Mouse (Mus musculus): ENCODE data around the gene Gm39566.

Gene Gm39566

DNA sequence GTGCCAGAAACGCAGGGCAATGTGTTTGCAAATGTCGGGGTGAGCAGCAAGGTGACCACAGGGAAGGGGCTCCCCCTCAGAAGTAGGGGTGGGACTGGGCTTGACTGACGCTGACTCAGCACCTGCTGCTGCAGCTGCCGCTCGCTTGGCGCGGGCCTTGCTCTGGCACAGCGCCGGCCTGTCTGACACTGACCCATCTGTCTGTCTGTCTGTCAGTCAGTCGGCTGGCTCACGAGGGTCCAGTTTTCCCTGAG lies 15.0 kb downstream of the Gm39566 start:
- in situ Hi-C loops (cut with MboI, MseI), result loop anchor here in 1 of 2 experiments (5.0 kb wide), 1 partner anchor 77 kb away; the partner anchor contains the start of gene Tmem95

DNA sequence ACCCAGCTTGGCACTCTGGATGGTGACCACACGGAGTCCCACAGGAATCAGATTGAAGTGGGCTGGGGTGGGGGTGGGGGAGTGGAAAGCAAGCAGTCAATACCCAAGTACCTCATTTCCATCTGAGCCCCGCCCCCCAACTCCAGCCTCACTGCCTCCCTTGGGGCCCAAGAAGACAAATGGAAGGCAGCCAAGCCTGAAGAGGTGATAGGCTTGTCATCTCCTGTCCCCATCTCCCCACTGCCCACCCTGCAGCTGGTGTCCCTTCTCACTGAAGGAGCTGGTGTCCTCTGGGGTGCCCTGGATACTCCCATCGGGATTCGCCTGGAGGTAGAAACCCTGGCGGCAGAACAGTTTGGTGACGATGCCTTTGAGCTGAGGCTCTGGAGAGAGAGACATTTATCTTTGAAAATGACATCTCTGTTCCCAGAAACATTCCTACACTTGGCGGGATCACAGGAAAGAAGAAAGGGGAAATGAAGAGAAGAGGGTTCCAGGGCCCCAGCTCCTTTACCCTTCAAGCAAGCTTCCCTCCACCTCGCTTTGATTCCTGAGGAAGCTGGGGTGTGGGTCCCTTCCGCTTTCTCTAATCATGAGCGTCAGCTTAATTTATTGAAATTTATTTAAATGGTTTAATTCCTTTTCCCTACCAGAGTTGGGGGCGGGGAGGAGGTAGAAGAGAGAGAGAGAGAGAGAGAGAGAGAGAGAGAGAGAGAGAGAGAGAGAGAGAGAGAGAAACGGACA lies 15.5 kb downstream of the Gm39566 start:
- in situ Hi-C loops (cut with MboI, MseI), result loop anchor here in 1 of 2 experiments (5.0 kb wide), 1 partner anchor 78 kb away; the partner anchor contains the start of gene Tmem95

DNA sequence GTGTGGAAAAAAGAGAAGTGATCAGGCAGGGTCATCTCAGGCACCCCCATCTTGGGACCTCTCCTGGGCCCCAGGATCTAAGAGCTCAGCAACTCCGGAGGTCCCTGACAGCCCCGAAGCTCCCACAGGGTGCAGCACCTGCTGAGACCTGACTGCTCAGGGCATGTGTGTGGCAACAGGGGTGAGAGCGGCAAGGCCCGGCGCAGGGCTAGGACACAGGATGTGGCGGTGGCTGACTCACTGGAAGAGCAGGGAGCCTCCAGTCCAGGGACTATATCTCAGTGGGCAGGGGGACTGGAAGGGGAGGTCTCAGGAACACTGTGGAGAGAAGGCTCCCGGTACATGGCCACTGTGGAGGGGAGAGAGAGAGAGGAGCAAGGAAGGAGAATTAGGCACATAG lies 17.2 kb downstream of the Gm39566 start:
- in situ Hi-C loops (cut with MboI, MseI), result no loop called here

DNA sequence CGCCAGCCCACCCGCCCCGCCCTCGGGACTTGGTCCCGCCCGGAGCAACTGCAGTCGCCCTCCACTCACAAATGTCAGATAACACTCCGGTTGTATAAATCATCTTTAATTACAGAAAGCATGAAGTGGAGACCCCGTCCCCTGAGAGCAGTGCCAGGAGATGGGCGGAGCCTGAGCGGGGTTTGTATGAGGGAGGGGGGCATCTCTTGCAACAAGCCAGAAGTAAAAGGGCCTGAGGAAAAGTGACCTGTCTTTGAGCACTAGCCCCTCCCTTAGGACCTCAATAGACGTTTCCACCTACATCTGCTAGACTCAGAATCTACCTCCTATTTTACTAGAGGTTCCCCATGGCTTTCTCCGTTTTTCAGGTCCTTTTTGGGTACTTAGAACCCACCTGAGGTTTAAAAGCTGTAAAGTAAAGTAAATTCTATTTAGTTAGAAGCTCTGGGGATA lies 19.1 kb downstream of the Gm39566 start:
- in situ Hi-C loops (cut with MboI, MseI), result no loop called here

DNA sequence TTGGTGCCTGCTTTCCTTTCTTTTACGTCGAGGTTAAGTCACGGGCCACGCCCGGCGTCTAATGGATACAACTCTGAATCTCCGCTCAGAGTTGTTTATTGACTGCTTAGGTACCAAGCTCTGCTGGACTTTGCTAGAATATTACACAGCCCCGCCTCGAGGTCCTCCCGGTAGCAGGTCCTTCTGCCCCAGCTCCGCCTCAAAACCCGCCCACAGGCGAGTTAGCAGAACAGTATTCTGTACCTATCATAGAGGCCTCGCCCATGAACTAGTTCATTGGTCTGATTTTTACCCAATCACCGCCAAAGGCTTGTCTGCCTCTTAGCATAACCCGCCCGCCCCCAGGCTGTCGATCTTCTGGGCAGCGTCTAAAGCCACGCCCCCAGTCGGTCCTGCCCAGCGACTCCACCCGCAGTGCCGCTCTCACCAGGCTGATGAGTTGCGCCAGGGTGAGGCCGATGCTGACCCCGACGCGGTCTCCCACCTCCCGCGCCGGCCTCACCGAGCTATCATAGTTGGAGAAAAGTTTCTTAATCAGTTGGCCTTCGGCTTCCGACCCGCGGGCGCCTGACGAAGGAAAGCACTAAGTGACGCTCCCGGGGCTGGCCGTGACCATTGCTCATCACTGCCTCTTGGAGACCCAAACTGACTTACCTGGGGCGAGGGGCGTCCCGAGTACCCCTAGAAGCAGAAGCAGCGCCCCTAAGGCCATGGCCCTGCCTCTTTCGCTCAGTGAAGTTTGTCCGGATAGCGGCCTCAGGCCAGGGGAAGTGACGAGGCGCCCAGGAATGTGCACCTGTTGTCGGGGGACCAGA lies 19.7 kb downstream of the Gm39566 start, which contains the start of gene Chrnb1:
Gene Chrnb1 (minus strand): TSS at position 776 of the 815 bp plus-strand sequence.
- in situ Hi-C loops (cut with MboI, MseI), result no loop called here

DNA sequence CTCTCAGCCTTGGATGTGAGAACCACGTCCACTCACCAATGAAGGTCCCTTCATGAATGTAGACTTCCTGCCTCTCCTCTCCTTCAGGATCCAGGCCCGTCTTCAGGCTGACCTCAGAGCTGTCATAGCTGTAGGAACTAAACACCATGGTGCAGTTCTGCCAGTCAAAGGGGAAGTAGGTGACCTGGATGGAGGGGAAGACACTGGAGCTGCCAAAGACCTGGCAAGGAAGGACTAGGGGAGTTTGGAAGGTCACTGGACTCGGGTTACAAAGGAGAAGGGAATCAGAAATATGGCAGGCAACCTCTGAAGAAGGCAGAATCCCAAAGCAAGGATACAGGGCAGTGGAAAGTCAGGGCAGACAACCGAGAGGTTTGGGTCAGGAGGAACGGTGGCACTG lies 21.7 kb downstream of the Gm39566 start:
- in situ Hi-C loops (cut with MboI, MseI), result no loop called here

DNA sequence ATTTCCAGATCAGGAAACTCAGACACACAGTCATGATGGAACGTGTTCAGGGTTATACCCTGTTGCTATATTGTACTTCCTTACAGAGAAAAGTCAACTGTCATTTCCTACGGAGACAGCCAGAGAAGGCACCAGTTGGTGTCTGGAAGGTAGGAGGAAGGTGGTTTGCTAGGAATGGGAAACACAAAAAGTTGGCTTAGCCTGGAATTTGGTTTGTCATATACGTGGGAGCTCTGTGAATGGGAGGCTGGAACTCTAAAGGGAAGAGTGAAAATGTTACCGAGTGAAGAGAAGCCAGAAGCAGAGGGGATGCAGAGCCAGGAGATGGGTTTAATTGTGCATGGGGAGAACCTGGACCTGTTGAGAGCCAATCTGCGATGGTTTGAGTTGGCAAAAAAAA lies 23.7 kb downstream of the Gm39566 start:
- in situ Hi-C loops (cut with MboI, MseI), result no loop called here

DNA sequence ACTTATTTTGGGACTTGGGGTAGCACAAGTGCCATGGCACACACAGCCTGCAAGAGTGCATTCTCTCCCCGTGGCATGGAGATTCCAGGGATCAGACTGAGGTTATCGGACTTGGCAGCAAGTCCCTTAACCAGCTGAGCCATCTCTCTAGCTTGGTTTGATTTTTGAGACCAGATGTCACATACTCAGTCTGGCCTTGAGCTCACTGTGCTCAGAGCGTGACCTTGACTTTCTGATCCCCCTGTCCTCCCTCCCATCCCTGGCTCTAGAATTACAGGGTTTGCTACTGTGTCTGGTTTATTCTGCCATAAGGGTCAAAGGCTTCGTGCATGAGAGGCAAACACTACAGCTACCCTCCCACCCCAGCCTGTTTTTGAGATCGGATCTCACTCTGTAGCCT lies 25.7 kb downstream of the Gm39566 start:
- in situ Hi-C loops (cut with MboI, MseI), result no loop called here

DNA sequence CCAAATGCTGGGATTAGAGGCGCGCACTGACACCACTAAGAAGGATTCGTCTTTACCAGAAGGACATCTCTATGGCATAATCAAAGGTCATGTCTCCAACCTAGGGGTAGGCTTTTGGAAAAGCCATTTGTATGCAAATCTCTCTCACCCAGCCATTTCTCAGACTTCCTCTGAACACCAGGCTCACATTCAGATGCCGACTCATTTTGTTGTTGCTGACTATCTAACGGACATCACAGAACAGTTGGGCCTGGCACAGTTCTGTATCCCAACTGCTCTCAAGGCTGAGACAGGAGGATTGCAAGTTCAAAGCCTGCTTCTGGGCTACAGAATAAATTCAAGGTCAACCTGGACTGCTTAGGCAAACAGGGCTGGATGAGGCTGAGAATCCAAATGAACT lies 27.8 kb downstream of the Gm39566 start:
- in situ Hi-C loops (cut with MboI, MseI), result no loop called here

DNA sequence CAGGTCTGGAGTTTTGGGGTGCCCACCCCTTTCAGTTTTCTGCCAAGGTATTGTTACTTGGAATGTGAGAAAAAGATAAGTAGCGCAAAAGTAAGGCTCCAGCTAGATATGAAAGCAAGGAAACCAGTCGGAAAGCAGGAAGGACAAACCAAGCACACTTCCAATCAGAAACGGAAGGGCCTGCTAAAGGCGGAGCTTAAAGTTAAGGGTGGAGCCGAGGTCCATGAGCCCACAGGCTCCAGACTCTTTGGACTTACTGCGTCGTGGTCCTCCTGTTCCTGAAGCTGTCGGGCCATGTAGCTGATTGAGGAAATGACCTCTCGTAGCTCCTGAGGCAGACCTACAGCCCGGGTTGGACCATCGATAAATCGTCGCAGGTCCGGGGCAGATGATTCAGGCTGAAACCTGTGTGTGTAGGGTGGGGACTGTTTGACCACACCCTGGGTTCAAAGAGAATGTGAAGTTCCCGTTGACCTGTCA lies 30.3 kb downstream of the Gm39566 start:
- in situ Hi-C loops (cut with MboI, MseI), result no loop called here

DNA sequence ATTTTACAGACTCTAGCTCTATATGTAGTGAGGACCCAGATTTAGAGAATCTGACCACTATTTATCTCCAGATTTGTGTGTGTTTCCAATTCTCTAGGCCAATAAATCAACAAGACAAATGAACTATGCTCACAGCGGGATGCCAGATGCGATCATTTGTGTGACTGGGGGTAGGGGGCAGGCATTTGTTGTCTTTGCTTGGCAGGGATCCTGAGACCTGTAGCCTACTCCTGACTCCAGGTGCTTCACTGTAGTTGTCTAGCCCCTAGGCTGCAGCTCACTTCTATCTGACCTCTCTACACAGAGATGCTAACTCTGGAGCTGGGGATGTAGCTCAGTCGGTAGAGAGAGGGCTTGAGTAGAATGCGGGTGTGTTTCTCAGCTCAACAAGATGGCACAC lies 33.3 kb downstream of the Gm39566 start:
- in situ Hi-C loops (cut with MboI, MseI), result no loop called here

DNA sequence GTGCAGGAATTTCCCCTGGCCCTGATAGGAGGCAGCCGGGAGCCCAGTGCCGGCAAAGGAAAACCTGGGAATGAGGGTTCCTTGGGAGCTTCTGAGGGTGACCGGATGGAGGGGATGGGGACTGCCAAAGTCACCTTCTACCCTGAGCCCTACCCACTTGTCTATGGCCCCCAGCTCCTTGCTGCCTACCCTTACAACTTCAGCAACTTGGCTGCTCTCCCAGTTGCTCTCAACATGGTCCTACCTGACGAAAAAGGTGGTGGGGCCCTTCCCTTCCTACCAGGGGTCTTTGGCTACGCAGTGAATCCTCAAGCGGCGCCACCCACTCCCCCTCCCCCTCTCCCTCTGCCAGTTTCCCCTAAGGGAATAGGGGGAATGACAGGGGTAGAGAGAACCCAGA lies 36.1 kb downstream of the Gm39566 start:
- in situ Hi-C loops (cut with MboI, MseI), result no loop called here

DNA sequence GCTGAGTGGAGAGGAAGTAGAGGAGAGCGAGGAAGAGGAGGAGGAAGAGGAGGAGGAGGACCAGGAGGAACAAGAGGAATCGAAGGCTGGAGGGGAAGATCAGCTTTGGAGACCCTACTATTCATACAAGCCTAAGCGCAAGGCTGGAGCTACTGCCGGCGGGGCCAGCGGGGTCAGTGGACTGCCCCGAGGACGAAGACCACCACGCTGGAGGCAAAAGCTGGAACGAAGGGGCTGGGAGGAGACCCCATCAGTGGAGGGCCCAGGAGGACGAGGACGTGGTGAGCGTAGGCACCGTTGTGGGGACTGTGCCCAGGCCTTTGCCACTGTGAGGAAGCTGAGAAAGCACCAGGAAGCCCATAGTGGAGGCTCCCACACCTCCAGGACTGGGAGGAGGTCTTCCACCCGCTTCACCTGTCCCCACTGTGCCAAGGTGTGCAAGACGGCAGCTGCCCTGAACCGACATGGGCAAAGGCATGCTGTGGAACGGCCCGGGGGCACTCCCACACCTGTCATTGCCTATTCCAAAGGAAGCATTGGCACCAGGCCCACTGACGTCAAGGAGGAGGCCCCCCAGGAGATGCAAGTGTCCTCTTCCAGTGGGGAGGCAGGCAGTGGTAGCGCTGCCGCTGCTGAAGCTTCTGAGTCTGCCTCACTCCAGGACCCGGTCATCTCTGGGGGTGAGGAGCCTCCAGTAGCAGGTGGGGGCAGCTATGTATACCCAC lies 36.7 kb downstream of the Gm39566 start:
- in situ Hi-C loops (cut with MboI, MseI), result no loop called here

DNA sequence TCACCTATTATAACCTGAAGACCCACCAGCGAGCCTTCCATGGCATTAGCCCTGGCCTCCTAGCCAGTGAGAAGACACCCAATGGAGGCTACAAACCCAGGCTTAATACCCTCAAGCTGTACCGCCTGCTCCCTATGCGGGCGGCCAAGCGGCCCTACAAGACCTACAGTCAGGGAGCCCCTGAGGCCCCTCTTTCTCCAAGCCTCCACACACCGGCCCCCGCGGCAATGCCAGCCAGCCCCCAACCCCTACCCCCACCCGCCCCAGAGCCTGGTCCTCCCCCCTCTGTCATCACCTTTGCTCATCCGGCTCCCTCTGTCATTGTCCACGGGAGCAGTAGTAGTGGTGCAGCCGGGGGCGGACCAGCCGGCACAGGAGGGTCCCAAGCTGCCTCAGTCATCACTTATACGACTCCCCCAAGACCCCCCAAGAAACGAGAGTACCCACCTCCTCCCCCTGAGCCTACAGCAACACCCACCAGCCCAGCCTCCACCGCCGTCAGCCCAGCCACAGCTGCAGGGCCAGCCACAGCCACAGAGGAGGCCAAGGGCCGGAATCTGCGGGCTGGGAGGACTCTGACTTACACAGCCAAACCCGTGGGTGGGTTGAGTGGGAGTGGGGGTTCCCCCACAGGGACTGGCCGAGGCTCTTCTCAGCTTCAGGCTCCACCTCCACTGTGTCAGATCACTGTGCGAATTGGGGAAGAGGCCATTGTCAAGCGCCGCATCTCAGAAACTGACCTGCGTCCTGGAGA lies 37.4 kb downstream of the Gm39566 start:
- in situ Hi-C loops (cut with MboI, MseI), result no loop called here

DNA sequence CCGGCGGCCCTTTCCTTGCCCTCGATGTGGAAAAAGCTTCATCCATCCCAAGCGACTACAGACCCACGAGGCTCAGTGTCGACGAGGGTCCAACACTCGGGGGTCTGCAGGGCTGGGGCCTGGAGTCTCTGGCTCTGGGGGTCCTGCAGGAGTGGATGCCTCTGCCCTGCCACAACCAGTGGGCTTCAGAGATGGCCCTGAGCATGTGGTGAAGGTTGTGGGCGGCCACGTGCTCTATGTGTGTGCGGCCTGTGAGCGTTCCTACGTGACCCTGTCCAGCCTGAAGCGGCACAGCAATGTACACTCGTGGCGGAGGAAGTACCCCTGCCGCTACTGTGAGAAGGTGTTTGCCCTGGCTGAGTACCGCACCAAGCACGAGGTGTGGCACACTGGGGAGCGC lies 38.6 kb downstream of the Gm39566 start:
- in situ Hi-C loops (cut with MboI, MseI), result no loop called here

DNA sequence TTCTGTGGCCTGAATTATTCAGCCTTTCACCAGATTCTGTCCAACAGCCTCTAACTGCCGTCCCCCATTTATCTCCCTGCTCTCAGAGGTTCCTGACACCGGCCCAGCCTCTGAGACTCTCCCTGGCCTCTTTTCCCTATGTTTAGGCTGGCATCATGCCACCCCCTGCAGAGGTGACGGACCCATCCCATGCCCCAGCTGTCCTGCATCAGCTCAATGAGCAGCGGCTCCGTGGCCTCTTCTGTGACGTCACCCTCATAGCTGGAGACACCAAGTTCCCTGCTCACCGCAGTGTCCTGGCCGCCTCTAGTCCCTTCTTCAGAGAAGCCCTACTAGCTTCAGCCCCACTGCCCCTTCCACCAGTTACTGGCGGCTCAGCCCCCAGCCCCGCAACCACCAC lies 39.4 kb downstream of the Gm39566 start:
- in situ Hi-C loops (cut with MboI, MseI), result no loop called here

DNA sequence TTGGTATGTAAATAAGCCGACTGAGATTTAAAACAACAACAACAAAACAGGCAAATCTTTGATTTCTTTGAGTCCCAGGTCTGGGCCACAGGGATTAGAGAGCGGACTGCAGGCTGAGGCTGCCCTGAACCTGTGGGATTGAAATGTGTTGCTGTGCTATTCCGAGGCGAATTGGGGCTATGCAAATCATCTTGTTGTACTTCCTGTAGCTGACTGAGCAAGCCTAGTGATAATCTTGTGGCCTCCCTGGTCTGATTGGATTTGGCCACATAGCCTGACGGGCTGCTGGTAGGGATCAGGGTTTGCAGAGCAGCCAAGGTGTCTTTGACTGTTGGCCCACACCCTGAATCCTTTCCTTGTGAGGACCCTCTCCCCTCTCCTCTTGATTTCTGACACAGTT lies 40.1 kb downstream of the Gm39566 start:
- in situ Hi-C loops (cut with MboI, MseI), result loop anchor here in 1 of 2 experiments (25.0 kb wide), 1 partner anchor 1313 kb away; no protein-coding TSS in a partner anchor

DNA sequence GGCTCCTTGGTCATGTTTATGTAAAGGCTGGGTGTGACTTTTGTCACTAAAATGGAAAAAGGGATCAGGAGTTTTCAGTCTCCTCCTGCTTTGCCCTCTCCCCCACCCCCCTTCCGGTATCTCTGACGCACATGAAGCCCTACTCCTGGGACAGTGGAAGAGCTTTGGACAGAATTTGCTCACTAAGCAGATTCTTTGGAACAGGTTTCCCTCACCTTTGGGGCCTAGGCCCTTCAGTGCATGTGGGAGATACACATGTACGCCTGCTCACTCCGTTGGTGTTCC lies 47.5 kb downstream of the Gm39566 start:
- in situ Hi-C loops (cut with MboI, MseI), result loop anchor here in 1 of 2 experiments (25.0 kb wide), 1 partner anchor 1305 kb away; no protein-coding TSS in a partner anchor

DNA sequence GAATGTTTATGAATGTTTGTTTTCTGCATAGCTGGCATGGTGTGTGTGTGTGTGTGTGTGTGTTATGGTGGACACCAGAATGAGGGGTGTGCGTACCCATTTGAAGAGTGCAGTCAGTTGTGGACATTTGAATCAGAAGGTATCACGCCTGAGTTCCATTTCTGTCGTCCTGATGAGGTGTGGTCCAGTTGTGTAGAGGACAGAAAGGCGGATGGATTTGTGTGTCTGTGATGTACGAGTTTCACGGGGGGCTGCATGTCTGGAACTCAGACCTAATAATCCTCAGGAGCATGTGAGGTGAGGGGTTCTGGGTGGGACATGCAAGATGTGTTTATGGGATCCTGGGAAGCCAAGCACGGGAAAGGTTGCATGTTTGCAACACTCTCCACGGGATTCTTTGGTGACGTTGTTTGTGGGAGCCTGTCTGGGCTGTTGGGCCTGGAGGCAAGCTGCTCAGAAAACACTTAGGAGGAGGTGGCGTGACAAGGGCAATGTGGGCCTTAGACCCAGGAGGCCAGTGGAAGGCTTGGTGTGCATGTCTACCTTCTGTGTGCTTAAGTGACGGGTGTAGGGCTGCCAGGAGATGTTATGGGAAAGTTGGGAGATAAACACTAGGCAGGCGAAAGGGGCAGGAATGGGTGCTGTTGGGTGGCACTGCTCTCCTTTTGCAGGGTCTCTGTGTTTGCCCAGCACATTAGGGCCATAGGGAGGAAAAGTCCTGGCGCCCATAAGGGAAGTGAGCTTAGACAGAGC lies 48.0 kb downstream of the Gm39566 start:
- in situ Hi-C loops (cut with MboI, MseI), result loop anchor here in 1 of 2 experiments (25.0 kb wide), 1 partner anchor 1305 kb away; no protein-coding TSS in a partner anchor

DNA sequence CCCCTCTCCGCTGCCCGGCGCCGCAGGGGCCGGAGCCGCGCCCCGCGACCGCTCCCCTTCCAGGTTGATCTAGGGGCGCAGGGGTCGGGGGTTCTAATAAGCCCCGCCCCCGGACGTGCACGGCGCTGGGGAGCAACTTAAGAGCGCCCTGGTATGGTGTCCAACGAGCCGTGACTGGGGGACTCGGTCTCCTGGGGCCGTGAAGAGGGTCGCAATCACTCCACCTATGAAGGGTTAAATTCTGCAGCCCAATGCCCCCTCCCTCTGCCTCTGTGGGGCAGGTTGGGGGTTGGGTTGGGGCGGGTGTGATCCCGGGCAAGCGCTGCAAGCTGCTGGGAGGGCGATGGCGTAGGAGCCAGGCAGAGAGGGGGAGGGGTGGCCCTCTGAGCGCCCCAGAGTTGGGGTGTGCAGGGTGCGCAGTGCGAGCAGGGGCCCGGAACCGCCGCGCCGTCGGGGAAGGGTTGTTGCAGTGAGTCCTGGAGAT lies 48.9 kb downstream of the Gm39566 start:
- in situ Hi-C loops (cut with MboI, MseI), result loop anchor here in 1 of 2 experiments (25.0 kb wide), 1 partner anchor 1304 kb away; no protein-coding TSS in a partner anchor

Measured in T-helper 17 cell (primary cell).